Mouse (Mus musculus): ENCODE measurements around the gene Mphosph9.

Mphosph9 gene

GRCm38 (mm10) chr5:124211669-124212068, 116.1 kb downstream of the Mphosph9 start:
- DNase-seq = no peak

- DNase-seq = peak; percentile 42
These were observed 116.5 kb downstream of the Mphosph9 start for GRCm38 (mm10) chr5:124211234-124211633.

GRCm38 (mm10) chr5:124210281-124211016, 117.3 kb downstream of the Mphosph9 start:
- DNase-seq = peak; percentile 51

GRCm38 (mm10) chr5:124209850-124210249, 117.9 kb downstream of the Mphosph9 start:
- DNase-seq = no peak

GRCm38 (mm10) chr5:124208030-124208429, 119.7 kb downstream of the Mphosph9 start:
- DNase-seq = no peak

DNA sequence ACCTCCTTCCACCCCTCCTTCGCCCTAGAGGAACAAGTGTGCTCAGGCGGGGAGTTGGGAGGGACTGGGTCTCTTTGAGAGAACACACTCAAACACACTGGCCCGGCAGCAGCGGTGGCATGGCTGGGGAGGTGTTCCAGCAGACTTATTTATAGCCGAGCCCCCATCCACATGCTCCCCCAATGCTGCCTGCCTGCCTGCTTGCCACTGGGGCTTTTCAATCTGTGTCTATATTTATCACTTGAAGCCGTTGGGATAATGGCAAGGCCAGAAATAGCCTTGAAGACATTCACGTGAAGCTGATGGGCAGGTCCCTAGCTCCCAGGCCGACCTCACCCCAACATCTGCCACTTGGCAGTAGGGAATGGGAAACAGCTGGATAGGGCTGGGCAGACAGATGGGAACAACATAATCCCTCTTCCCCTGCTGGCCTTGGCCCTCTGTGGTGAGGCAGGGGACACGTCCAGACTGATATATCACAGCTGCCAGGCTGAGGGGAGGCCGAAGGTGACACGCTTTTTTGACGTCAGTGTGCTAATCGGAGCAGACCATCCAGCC, 121.2 kb downstream of the Mphosph9 start:
- peak; percentile 47 for DNase-seq

DNA sequence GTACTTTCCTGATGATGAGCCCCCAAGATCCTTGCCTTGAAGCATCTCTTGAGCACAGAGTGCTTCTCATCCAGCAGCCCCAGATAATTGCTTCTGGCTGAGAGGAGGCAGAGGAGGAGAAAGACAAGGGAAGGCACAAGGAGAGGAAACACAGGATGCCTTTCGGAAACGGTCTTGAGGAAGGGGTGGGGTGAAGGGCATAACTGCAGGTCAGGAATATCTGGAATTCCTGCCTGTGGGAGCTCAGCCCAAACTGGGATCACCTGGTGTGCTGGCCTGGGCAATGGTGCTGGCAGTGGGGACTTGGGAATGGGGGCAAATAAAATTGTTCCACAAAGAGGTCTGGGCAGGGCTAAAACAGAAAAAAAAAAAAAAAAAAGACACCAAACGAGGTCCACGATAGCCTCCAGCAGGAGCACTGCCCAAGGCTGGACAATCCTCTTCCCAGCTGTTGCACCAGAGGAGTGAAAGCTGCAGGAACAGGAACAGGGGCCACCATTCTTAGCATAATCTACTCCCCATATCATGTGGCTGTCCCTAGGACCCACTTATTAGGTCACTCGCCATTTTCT, 121.9 kb downstream of the Mphosph9 start:
- no peak for DNase-seq

GRCm38 (mm10) chr5:124205211-124205610, 122.6 kb downstream of the Mphosph9 start:
- no peak for DNase-seq

- DNase-seq = no peak
These were observed 123.5 kb downstream of the Mphosph9 start for GRCm38 (mm10) chr5:124204127-124204794.

DNA sequence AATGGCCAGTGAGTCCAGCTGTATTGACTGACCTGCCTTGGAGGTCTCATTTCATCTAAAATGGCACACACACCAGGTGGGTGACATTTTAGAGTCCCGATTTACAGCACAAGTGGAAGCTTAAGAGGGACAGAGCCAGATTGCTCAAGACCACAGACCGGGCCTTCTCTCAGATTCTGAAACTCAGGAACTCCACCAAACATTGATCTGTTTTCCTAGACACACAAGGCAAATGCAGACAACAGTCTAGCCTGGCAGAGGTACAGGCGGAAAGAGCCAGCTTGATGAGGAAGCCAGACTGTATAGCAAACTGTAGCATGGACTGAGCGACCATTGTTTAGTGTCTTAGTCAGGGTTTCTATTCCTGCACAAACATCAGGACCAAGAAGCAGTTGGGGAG, 124.5 kb downstream of the Mphosph9 start:
- DNase-seq = no peak

DNA sequence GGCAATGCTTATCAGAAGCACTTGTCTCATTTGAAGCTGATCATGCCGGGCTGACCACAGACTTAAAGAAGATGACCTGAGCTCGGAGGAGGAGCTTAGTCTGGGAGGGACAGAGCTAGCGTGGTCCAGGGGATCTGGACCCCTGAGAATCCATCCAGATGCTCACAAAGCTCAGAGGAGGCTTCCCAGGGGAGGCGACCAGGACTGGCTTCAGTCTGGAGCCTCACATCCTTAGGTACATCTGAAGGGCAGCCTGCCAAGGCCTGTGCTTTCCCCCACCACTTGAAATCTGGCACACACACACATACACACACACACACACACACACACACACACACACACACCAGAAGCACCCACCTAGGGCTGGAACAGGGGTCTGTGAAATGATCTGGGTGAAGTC, 125.7 kb downstream of the Mphosph9 start:
- DNase-seq = no peak

GRCm38 (mm10) chr5:124201564-124201963, 126.2 kb downstream of the Mphosph9 start:
- no peak for DNase-seq
